Comparison of ENCODE assay signal across 8 mouse cellular contexts in the genomic region with DNA sequence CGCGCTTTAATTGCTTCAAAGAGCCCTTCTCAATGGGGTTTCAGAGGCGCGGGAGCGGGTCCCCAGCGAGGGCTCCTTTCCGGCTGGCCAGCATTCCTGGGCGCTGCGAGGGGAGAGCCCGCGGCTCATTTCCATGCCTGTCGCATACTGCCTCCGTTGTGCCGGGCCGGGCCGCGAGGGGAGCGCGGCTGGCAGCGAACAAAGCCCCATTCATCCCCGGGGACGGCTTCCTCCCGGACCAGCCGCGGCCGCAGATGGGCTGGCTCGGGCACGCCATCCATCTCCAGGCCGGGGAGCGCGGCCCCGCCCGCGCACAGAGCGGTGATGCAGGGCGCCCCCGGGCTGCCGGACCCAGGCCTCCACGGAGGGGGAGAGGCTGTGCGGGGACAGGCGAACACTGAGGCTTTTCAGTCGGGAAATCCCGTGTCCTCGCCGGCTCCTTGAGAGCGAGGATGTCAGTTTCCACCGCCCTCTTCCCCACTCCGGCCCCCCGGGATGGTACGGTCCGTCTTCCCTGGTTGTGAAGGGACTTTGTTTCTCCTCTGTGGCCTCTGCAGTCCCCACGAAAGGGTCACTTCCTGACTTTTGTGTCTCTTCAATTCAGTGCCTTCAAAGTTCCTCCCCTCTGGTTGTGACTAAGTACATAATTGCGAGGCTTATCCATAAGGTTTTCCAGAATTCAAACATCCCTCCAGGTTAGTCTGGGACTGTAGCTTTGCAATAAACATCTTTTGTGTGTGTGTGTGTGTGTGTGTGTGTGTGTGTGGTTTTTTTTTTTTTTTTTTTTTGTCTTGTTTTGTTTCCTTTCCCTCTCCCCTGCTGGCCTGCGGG.
DNase-seq lines count a peak whose midpoint lies in the region; ATAC-seq and TF ChIP-seq lines count a peak whose summit lies in the region.

No protein-coding gene starts in this region.

- no peaks in the 10 kb centered on the region for H3K36me3 ChIP-seq in forebrain, embryonic 15.5 days
- H3K36me3 ChIP-seq in liver, embryonic 15.5 days (replicated peaks): no peaks in the 10 kb centered on the region
- H3K36me3 ChIP-seq in neural tube, embryonic 11.5 days (ENCODE audit: control insufficient read depth, insufficient read depth, low read length): no peaks in the 10 kb centered on the region
- no peaks in the 10 kb centered on the region for H3K36me3 ChIP-seq in stomach, postnatal 0 days (ENCODE audit: control insufficient read depth, insufficient read depth, low read length)

- peak overlapping the region; percentile 90 for H3K9ac ChIP-seq in forebrain, embryonic 15.5 days (replicated peaks)
- peak overlapping the region; percentile 32; the same call in 1 of the 2 replicates for H3K9ac ChIP-seq in liver, embryonic 15.5 days
- peak overlapping the region; percentile 73 for H3K9ac ChIP-seq in neural tube, embryonic 11.5 days (ENCODE audit: low read length)
- H3K9ac ChIP-seq in stomach, postnatal 0 days (ENCODE audit: low read length): peak overlapping the region; percentile 79

- H3K4me3 ChIP-seq in forebrain, embryonic 15.5 days: peak overlapping the region; percentile 70
- H3K4me3 ChIP-seq in liver, embryonic 15.5 days (replicated peaks): peak overlapping the region; percentile 51
- H3K4me3 ChIP-seq in neural tube, embryonic 11.5 days (ENCODE audit: low read depth, low read length): peak overlapping the region; percentile 34
- H3K4me3 ChIP-seq in stomach, postnatal 0 days (ENCODE audit: low read depth, low read length): peak overlapping the region; percentile 57

- H3K27me3 ChIP-seq in forebrain, embryonic 15.5 days: no peaks in the 10 kb centered on the region
- peaks cover 36% of the 10 kb centered on the region for H3K27me3 ChIP-seq in liver, embryonic 15.5 days
- no peaks in the 10 kb centered on the region for H3K27me3 ChIP-seq in neural tube, embryonic 11.5 days (ENCODE audit: control insufficient read depth, insufficient read depth, low read length)
- no peaks in the 10 kb centered on the region for H3K27me3 ChIP-seq in stomach, postnatal 0 days (ENCODE audit: control insufficient read depth, insufficient read depth, low read length)

- H3K4me1 ChIP-seq in forebrain, embryonic 15.5 days: peaks cover 49% of the 10 kb centered on the region
- peaks cover 11% of the 10 kb centered on the region for H3K4me1 ChIP-seq in liver, embryonic 15.5 days (replicated peaks)
- H3K4me1 ChIP-seq in neural tube, embryonic 11.5 days (ENCODE audit: control insufficient read depth, insufficient read depth, low read length): peaks cover 54% of the 10 kb centered on the region
- 0 out of 2 replicates have a peak, but pooled peaks cover 4% of the 10 kb centered on the region for H3K4me1 ChIP-seq in stomach, postnatal 0 days (replicated peaks; ENCODE audit: control insufficient read depth, insufficient read depth)

- H3K27ac ChIP-seq in forebrain, embryonic 15.5 days (replicated peaks): peak overlapping the region; percentile 96
- H3K27ac ChIP-seq in liver, embryonic 15.5 days (replicated peaks): peak overlapping the region; percentile 41
- peak overlapping the region; percentile 97 for H3K27ac ChIP-seq in neural tube, embryonic 11.5 days (ENCODE audit: low read depth, low read length)
- H3K27ac ChIP-seq in stomach, postnatal 0 days (replicated peaks): peak overlapping the region; percentile 93

- ATAC-seq in cerebellum, adult (ENCODE audit: insufficient number of reproducible peaks, low FRiP score, low TSS enrichment): peak; percentile 83
- ATAC-seq in forebrain, embryonic 15.5 days (replicated peaks): peak; percentile 93
- peak; percentile 61 for ATAC-seq in liver, embryonic 15.5 days (ENCODE audit: insufficient read depth)
- ATAC-seq in neural tube, embryonic 11.5 days (ENCODE audit: insufficient read depth, low FRiP score, low TSS enrichment): peak; percentile 93
- ATAC-seq in stomach, postnatal 0 days (ENCODE audit: low FRiP score, low TSS enrichment): peak; percentile 90

- H3K4me2 ChIP-seq in forebrain, embryonic 15.5 days (replicated peaks): peak overlapping the region; percentile 85
- H3K4me2 ChIP-seq in liver, embryonic 15.5 days: peak overlapping the region; percentile 71
- H3K4me2 ChIP-seq in neural tube, embryonic 11.5 days (ENCODE audit: low read depth): peak overlapping the region; percentile 61
- peak overlapping the region; percentile 91 for H3K4me2 ChIP-seq in stomach, postnatal 0 days (replicated peaks; ENCODE audit: low read depth)

- no peak for TF ChIP-seq EP300 in stomach, postnatal 0 days (optimal IDR thresholded peaks at IDR 0.05)

- DNase-seq in CD4-positive, CD25-positive, alpha-beta regulatory T cell, adult 2 months (ENCODE audit: low read depth, low spot score): peak; percentile 48
- DNase-seq in heart, postnatal 14 days: peak; percentile 82 to 83
- DNase-seq in kidney, postnatal 4 days: peak; percentile 81 to 90
- peak; percentile 97 for DNase-seq in neural tube, embryonic 11.5 days (ENCODE audit: low spot score)
- peak; percentile 82 for DNase-seq in stomach, postnatal 0 days (ENCODE audit: low spot score)

- intact Hi-C loops in heart, postnatal 14 days (cut with DNase I): loop anchor here (2.0 kb wide), 2 partner anchors 75 to 145 kb away; a partner anchor contains a TSS

- no peaks in the 10 kb centered on the region for H3K9me3 ChIP-seq in forebrain, embryonic 15.5 days
- H3K9me3 ChIP-seq in liver, embryonic 15.5 days (replicated peaks): no peaks in the 10 kb centered on the region
- H3K9me3 ChIP-seq in neural tube, embryonic 11.5 days (ENCODE audit: control insufficient read depth, low read length): no peaks in the 10 kb centered on the region
- no peaks in the 10 kb centered on the region for H3K9me3 ChIP-seq in stomach, postnatal 0 days (ENCODE audit: control insufficient read depth, low read length)

- WGBS in forebrain, embryonic 15.5 days: 0% methylated on average over 53 of the region's 54 CpGs
- WGBS in liver, embryonic 15.5 days (ENCODE audit: insufficient replicate concordance): under 1% methylated on average over 54 of the region's 54 CpGs
- under 1% methylated on average over 43 of the region's 54 CpGs for WGBS in neural tube, embryonic 11.5 days
- under 1% methylated on average over 54 of the region's 54 CpGs for WGBS in stomach, postnatal 0 days

- no peak; the same call in 1 of the 2 replicates for TF ChIP-seq CTCF in stomach, postnatal 0 days (IDR thresholded peaks at IDR 0.05; ENCODE audit: low read depth)

Comparison
In these comparisons a context has a peak if more than half of its experiments do, and no peak if none do; other contexts are left out.
1. Peak in every context shown above with its lines: DNase-seq, ATAC-seq, H3K4me3 ChIP-seq and H3K27ac ChIP-seq.
2. H3K27ac ChIP-seq: peak in every context shown above with its lines; median percentile 97 in neural tube, embryonic 11.5 days; 96 in forebrain, embryonic 15.5 days; 93 in stomach, postnatal 0 days; 41 in liver, embryonic 15.5 days.
3. H3K9ac ChIP-seq: peak in every context shown above with its lines; median percentile 90 in forebrain, embryonic 15.5 days; 79 in stomach, postnatal 0 days; 73 in neural tube, embryonic 11.5 days; 32 in liver, embryonic 15.5 days.